Mouse (Mus musculus): ENCODE data around the gene Mrps5. TPM values are rescaled to one million over a fixed set of nuclear protein-coding genes. Genes with fewer than 3 reads are reported as not detected.
A peak's percentile ranks its signal among the peaks of the same experiment; 100 is the strongest.

The Mrps5 gene
- 158 and 163 TPM in 2 replicates for polyA plus RNA-seq (2016; fragmentation: Nextera tagmentation; extraction: Ambion mirVana)

GRCm38 (mm10) chr2:127586694-127587513 lies at the start of gene Mrps5, which contains the start of gene Zfp661:
Gene Mrps5 (plus strand): TSS chr2:127587222.
Gene Zfp661 (minus strand): TSS chr2:127587094.
- peak; percentile 91 for DNase-seq (ENCODE audit: low spot score)
- whole genome bisulfite sequencing: 5% methylated on average over 39 of the region's 39 CpGs
- peaks cover 12% of the 10 kb centered on the region; the same call in 1 of the 2 replicates for H3K36me3 ChIP-seq
- H3K27ac ChIP-seq: peak within 1 kb of the TSS; percentile 100
- peak within 1 kb of the TSS; percentile 84 for H3K4me3 ChIP-seq
- peaks cover 36% of the 10 kb centered on the region for H3K4me1 ChIP-seq (replicated peaks)
- no peaks in the 10 kb centered on the region for H3K9me3 ChIP-seq
- no peaks in the 10 kb centered on the region for H3K27me3 ChIP-seq (ENCODE audit: insufficient read depth, poor library complexity, severe bottlenecking)

GRCm38 (mm10) chr2:127537548-127537947 lies 49.5 kb upstream of the Mrps5 start:
- H3K4me3 ChIP-seq: no peak overlapping the region
- peaks cover 11% of the 10 kb centered on the region for H3K4me1 ChIP-seq (replicated peaks)
- H3K27ac ChIP-seq: no peak overlapping the region
- H3K9me3 ChIP-seq: no peaks in the 10 kb centered on the region
- no peak for DNase-seq (ENCODE audit: low spot score)
- WGBS: 75% methylated on average over 3 of the region's 3 CpGs
- H3K27me3 ChIP-seq (ENCODE audit: insufficient read depth, poor library complexity, severe bottlenecking): peaks cover 48% of the 10 kb centered on the region
- no peaks in the 10 kb centered on the region for H3K36me3 ChIP-seq

- no peak for DNase-seq (ENCODE audit: low spot score)
- Histone ChIP-seq H3K4me1 (replicated peaks) (peaks cover 11% of the 10 kb centered on the region), H3K27me3 (ENCODE audit: insufficient read depth, poor library complexity, severe bottlenecking) (peaks cover 65% of the 10 kb centered on the region), H3K36me3 (no peaks in the 10 kb centered on the region), H3K9me3 (no peaks in the 10 kb centered on the region), H3K4me3 (no peak overlapping the region), H3K27ac (no peak overlapping the region)
- WGBS: 21% methylated on average over 4 of the region's 4 CpGs
Measured at GRCm38 (mm10) chr2:127539494-127539893, 47.5 kb upstream of the Mrps5 start.

GRCm38 (mm10) chr2:127541185-127541584 lies 45.8 kb upstream of the Mrps5 start, which contains the start of gene Prom2:
Gene Prom2 (minus strand): TSS chr2:127541467.
- Histone ChIP-seq H3K4me1 (replicated peaks) (peaks cover 11% of the 10 kb centered on the region), H3K27ac (peak within 1 kb of the TSS; percentile 57), H3K9me3 (no peaks in the 10 kb centered on the region), H3K36me3 (no peaks in the 10 kb centered on the region), H3K4me3 (peak within 1 kb of the TSS; percentile 40), H3K27me3 (ENCODE audit: insufficient read depth, poor library complexity, severe bottlenecking) (peaks cover 65% of the 10 kb centered on the region)
- peak; percentile 24 for DNase-seq (ENCODE audit: low spot score)
- 5% methylated on average over 29 of the region's 29 CpGs for WGBS

GRCm38 (mm10) chr2:127541697-127542096 lies 45.3 kb upstream of the Mrps5 start:
- WGBS: 85% methylated on average over 2 of the region's 2 CpGs
- no peaks in the 10 kb centered on the region for H3K36me3 ChIP-seq
- H3K27ac ChIP-seq: no peak overlapping the region
- no peak for DNase-seq (ENCODE audit: low spot score)
- no peak overlapping the region for H3K4me3 ChIP-seq
- H3K27me3 ChIP-seq (ENCODE audit: insufficient read depth, poor library complexity, severe bottlenecking): peaks cover 65% of the 10 kb centered on the region
- H3K4me1 ChIP-seq (replicated peaks): peaks cover 11% of the 10 kb centered on the region
- H3K9me3 ChIP-seq: no peaks in the 10 kb centered on the region

- Histone ChIP-seq H3K4me1 (replicated peaks) (0 out of 2 replicates have a peak, but pooled peaks cover 4% of the 10 kb centered on the region), H3K36me3 (no peaks in the 10 kb centered on the region), H3K27me3 (ENCODE audit: insufficient read depth, poor library complexity, severe bottlenecking) (peaks cover 7% of the 10 kb centered on the region; the same call in 1 of the 2 replicates), H3K9me3 (no peaks in the 10 kb centered on the region), H3K27ac (no peak overlapping the region), H3K4me3 (no peak overlapping the region)
- 81% methylated on average over 5 of the region's 5 CpGs for WGBS
- no peak for DNase-seq (ENCODE audit: low spot score)
Measured at GRCm38 (mm10) chr2:127548342-127549074, 38.5 kb upstream of the Mrps5 start.

- Histone ChIP-seq H3K27ac (no peak overlapping the region), H3K36me3 (no peaks in the 10 kb centered on the region), H3K4me1 (replicated peaks) (0 out of 2 replicates have a peak, but pooled peaks cover 4% of the 10 kb centered on the region), H3K4me3 (no peak overlapping the region), H3K27me3 (ENCODE audit: insufficient read depth, poor library complexity, severe bottlenecking) (no peaks in the 10 kb centered on the region), H3K9me3 (no peaks in the 10 kb centered on the region)
- no peak for DNase-seq (ENCODE audit: low spot score)
Measured at GRCm38 (mm10) chr2:127549711-127550110, 37.3 kb upstream of the Mrps5 start.

GRCm38 (mm10) chr2:127550446-127550845 lies 36.6 kb upstream of the Mrps5 start:
- Histone ChIP-seq H3K4me3 (no peak overlapping the region), H3K4me1 (replicated peaks) (0 out of 2 replicates have a peak, but pooled peaks cover 4% of the 10 kb centered on the region), H3K27ac (no peak overlapping the region), H3K36me3 (no peaks in the 10 kb centered on the region), H3K27me3 (ENCODE audit: insufficient read depth, poor library complexity, severe bottlenecking) (no peaks in the 10 kb centered on the region), H3K9me3 (no peaks in the 10 kb centered on the region)
- 76% methylated on average over 1 of the region's 1 CpGs for WGBS
- no peak for DNase-seq (ENCODE audit: low spot score)

GRCm38 (mm10) chr2:127551078-127551477 lies 35.9 kb upstream of the Mrps5 start:
- no peak overlapping the region for H3K27ac ChIP-seq
- WGBS: 55% methylated on average over 5 of the region's 5 CpGs
- no peak overlapping the region for H3K4me3 ChIP-seq
- no peaks in the 10 kb centered on the region for H3K9me3 ChIP-seq
- no peak for DNase-seq (ENCODE audit: low spot score)
- H3K4me1 ChIP-seq (replicated peaks): 0 out of 2 replicates have a peak, but pooled peaks cover 4% of the 10 kb centered on the region
- H3K27me3 ChIP-seq (ENCODE audit: insufficient read depth, poor library complexity, severe bottlenecking): no peaks in the 10 kb centered on the region
- no peaks in the 10 kb centered on the region for H3K36me3 ChIP-seq

- H3K36me3 ChIP-seq: no peaks in the 10 kb centered on the region
- DNase-seq (ENCODE audit: low spot score): peak; percentile 93
- peak overlapping the region; percentile 68; the same call in 1 of the 2 replicates for H3K27ac ChIP-seq
- H3K27me3 ChIP-seq (ENCODE audit: insufficient read depth, poor library complexity, severe bottlenecking): peaks cover 16% of the 10 kb centered on the region; the same call in 1 of the 2 replicates
- peaks cover 11% of the 10 kb centered on the region for H3K4me1 ChIP-seq (replicated peaks)
- 18% methylated on average over 18 of the region's 18 CpGs for WGBS
- H3K4me3 ChIP-seq: peak overlapping the region; percentile 33
- H3K9me3 ChIP-seq: no peaks in the 10 kb centered on the region
Measured at GRCm38 (mm10) chr2:127559070-127559966, 27.7 kb upstream of the Mrps5 start.

- Histone ChIP-seq H3K9me3 (peaks cover 9% of the 10 kb centered on the region; the same call in 1 of the 2 replicates), H3K4me1 (replicated peaks) (no peaks in the 10 kb centered on the region), H3K36me3 (peaks cover 31% of the 10 kb centered on the region), H3K27me3 (ENCODE audit: insufficient read depth, poor library complexity, severe bottlenecking) (no peaks in the 10 kb centered on the region), H3K4me3 (no peak overlapping the region), H3K27ac (no peak overlapping the region)
- no peak for DNase-seq (ENCODE audit: low spot score)
- 63% methylated on average over 1 of the region's 1 CpGs for WGBS
Measured at GRCm38 (mm10) chr2:127573322-127573721, 13.7 kb upstream of the Mrps5 start.

- DNase-seq (ENCODE audit: low spot score): peak; percentile 92
- Histone ChIP-seq H3K9me3 (no peaks in the 10 kb centered on the region), H3K4me3 (peak overlapping the region; percentile 78), H3K27ac (peak overlapping the region; percentile 85), H3K27me3 (ENCODE audit: insufficient read depth, poor library complexity, severe bottlenecking) (no peaks in the 10 kb centered on the region), H3K36me3 (peaks cover 12% of the 10 kb centered on the region; the same call in 1 of the 2 replicates), H3K4me1 (replicated peaks) (peaks cover 36% of the 10 kb centered on the region)
- under 1% methylated on average over 24 of the region's 24 CpGs for WGBS
Measured at GRCm38 (mm10) chr2:127584436-127584858, 2.6 kb upstream of the Mrps5 start.

Measured in hindbrain, embryonic 10.5 days (tissue).